Mouse (Mus musculus) lung, postnatal 0 days (tissue): ENCODE data around the gene Calm3. TPM values are rescaled to one million over a fixed set of nuclear protein-coding genes. Genes with fewer than 3 reads are reported as not detected.

Experiments
- ATAC-seq: fragments of 200-750 bp; cut with Nextera tagmentation; 2 replicates; pipeline ENCODE4 v1.8.0; 2017; ENCODE audit warnings: moderate library complexity
- DNase-seq: peaks from one replicate; pipeline ENCODE4 v3.0.0-alpha.2; 2016; ENCODE audit warnings: low spot score
- H3K27ac ChIP-seq: fragments of 300-500 bp; sonication (generic); 2 replicates; pipeline ENCODE4 v1.5.1; 2014; ENCODE audit warnings: antibody characterized with exemption, mild to moderate bottlenecking, low read length, mixed read lengths
- H3K27me3 ChIP-seq: fragments of 300-500 bp; sonication (generic); replicated peaks from 2 replicates; pipeline ENCODE4 v1.6.1; 2014; ENCODE audit warnings: low read length, mixed read lengths; ENCODE audit not compliant: insufficient read depth
- H3K36me3 ChIP-seq: fragments of 300-500 bp; sonication (generic); 2 replicates; pipeline ENCODE4 v1.6.1; 2014; ENCODE audit warnings: low read length, mixed read lengths; ENCODE audit not compliant: insufficient read depth
- H3K4me1 ChIP-seq: fragments of 300-500 bp; sonication (generic); 2 replicates; pipeline ENCODE4 v1.6.1; 2014; ENCODE audit warnings: antibody characterized with exemption, low read depth, low read length, mixed read lengths; ENCODE audit not compliant: insufficient read depth
- H3K4me2 ChIP-seq: fragments of 300-500 bp; sonication (generic); replicated peaks from 2 replicates; pipeline ENCODE4 v1.6.1; 2014; ENCODE audit warnings: low read depth, mild to moderate bottlenecking, low read length, moderate library complexity, mixed read lengths
- H3K4me3 ChIP-seq: fragments of 300-500 bp; sonication (generic); 2 replicates; pipeline ENCODE4 v1.5.1; 2014; ENCODE audit warnings: low read depth, low read length
- H3K9ac ChIP-seq: fragments of 300-500 bp; sonication (generic); replicated peaks from 2 replicates; pipeline ENCODE4 v1.6.1; 2014; ENCODE audit warnings: low read depth, mild to moderate bottlenecking
- H3K9me3 ChIP-seq: fragments of 300-500 bp; sonication (generic); 2 replicates; pipeline ENCODE4 v1.6.1; 2016; ENCODE audit warnings: low read length, mixed read lengths
- CTCF ChIP-seq: IDR thresholded peaks from 2 replicates; pipeline ENCODE4 v1.5.1; 2016; ENCODE audit warnings: antibody characterized with exemption, mild to moderate bottlenecking
- EP300 ChIP-seq: IDR thresholded peaks from 2 replicates; pipeline ENCODE4 v1.6.1; 2016; ENCODE audit warnings: antibody characterized with exemption, mild to moderate bottlenecking, control low read depth
- WGBS: fragments of 180-500 bp; shearing (Covaris S2); extraction: QIAGEN DNeasy Blood & Tissue Kit; methylation state at CpG from one replicate; pipeline ENCODE4 v1.1.7; 2014; 5-methylcytosine and 5-hydroxymethylcytosine counted together
- polyA plus RNA-seq: library from polyadenylated mRNA; unstranded; fragments of >200 nt; fragmentation: Nextera tagmentation; extraction: Ambion mirVana; gene quantifications from 2 replicates; pipeline ENCODE4 v1.2.1, GENCODE M21; 2015

Calm3 gene
- polyA plus RNA-seq, 1 experiment from 2014 or later = 63.6 TPM

DNA sequence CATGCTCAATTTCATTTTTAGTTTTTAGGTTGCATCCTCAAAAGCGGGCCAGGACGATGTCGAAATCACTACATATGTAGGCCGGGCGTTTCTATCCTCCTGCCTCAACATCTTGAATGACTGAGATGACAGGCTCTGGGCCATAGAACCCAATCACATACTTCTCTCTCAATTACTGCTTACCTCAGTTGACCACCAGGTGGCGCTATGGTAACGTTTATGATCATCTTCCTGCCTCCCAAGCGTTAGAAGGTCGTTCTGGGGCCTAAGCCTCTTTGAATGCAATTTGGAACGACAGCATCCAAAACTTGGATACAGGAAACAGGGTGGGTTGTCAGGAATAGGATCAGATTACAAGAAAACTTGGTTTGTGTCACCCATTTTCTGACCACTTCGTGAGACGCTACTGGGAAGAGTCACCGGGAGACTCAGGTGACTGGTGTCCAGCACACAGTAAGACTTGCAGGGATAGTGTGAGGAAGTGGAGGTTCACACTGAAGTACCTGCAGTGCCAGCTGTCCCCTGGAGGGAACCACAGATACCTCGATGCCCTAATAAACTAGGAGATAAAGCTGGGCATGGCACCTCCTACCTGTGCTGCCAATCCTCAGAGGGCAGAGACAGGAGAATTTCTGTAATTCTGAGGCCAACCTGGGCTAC is 8.2 kb upstream of the Calm3 start:
- Histone ChIP-seq H3K4me1 (no peaks in the 10 kb centered on the region), H3K36me3 (no peaks in the 10 kb centered on the region), H3K27ac (no peak overlapping the region), H3K4me2 (no peak overlapping the region), H3K9me3 (no peaks in the 10 kb centered on the region), H3K4me3 (no peak overlapping the region), H3K9ac (no peak overlapping the region), H3K27me3 (no peaks in the 10 kb centered on the region)
- DNase-seq = peak; percentile 85
- ATAC-seq = peak; percentile 74
- TF ChIP-seq EP300 (no peak), CTCF (peak; percentile 94)
- WGBS = 18% methylated on average over 14 of the region's 14 CpGs

DNA sequence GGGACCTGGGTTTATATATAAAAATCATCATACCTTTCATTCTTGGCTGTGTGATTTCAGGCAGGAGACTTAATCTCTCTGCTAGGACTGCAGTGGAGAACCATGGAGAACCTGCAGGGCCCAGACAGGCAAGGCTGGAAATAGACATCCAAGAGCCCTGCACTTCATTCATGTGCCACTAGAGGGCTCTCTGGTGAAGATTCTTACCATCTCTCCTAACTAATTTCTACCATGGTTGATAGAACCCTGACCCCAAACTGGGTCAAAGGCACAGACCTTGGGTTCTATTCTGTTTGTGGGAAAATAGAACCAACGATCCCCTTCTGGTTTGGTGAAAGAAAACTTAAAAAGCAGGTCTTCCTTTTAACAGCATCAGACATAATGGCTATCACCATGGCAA is 6.9 kb upstream of the Calm3 start:
- Histone ChIP-seq H3K9ac (no peak overlapping the region), H3K36me3 (no peaks in the 10 kb centered on the region), H3K9me3 (no peaks in the 10 kb centered on the region), H3K27ac (no peak overlapping the region), H3K4me2 (no peak overlapping the region), H3K4me3 (no peak overlapping the region), H3K27me3 (no peaks in the 10 kb centered on the region), H3K4me1 (no peaks in the 10 kb centered on the region)
- WGBS = 4% methylated on average over 1 of the region's 1 CpGs
- DNase-seq = peak; percentile 74
- TF ChIP-seq CTCF (peak; percentile 82), EP300 (no peak)
- no peak for ATAC-seq

DNA sequence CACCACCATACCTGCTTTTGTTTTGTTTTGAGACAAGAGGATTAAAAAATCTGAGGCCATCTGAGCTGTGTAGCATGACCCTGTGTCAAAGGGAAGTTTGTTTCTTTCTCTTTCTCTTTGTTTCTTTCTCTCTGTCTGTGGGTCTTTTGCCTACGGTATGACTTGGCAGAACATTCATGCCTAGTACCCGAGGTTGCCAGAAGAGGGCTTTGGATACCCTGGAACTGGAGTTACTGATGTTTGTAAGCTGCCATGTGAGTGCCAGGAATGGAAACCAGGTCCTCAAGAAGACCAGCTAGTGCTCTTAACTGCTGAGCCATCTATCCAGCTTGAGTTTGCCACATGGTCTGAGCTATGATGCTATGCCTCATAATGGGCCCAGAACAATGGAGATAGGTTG is 4.4 kb upstream of the Calm3 start:
- WGBS = 13% methylated on average over 2 of the region's 2 CpGs

DNA sequence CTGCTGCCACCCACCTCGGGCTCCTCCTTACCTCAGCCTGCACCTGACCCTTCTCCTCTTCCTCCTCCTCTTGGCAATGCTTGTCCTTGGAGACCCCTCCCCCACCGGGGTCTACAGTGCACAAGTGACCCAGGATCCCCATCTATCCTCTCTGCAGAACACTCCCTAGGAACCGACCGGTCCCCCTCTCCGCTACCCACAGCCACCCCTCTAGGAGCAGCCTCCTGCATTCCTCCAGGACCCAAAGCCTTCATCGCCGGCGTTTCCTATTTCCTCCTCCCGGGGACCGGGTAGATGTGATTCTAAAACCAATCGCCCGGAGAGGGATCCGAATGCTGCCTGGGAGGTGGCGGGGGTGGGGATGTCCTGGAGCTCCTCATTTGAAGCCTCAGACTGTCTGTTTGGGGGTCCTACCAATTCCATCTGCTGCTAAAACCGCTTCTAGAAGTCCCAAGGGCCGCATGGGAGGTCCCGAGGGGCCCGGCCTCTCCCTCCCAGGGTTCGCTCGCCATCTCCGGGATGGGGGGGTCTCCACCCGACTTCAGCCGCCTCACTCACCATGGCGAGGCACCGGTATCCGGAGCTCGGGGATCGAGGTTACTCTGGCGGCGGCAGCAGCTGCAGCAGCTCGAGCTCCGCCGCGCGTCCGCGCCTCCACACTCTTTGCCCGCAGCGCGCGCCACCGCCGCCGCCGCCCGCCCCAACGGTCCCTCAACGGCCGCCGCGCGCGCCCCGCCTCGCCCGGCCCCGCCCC is 454 bp downstream of the Calm3 start:
- H3K9me3 ChIP-seq = no peaks in the 10 kb centered on the region
- H3K4me1 ChIP-seq = peaks cover 16% of the 10 kb centered on the region
- no peak for TF ChIP-seq CTCF
- no peak for TF ChIP-seq EP300
- ATAC-seq = no peak
- H3K9ac ChIP-seq = peak overlapping the region; percentile 87
- peak overlapping the region; percentile 90 for H3K4me3 ChIP-seq
- H3K36me3 ChIP-seq = no peaks in the 10 kb centered on the region
- no peak for DNase-seq
- WGBS = under 1% methylated on average over 40 of the region's 57 CpGs
- peak overlapping the region; percentile 97 for H3K4me2 ChIP-seq
- H3K27ac ChIP-seq = peak overlapping the region; percentile 97
- H3K27me3 ChIP-seq = no peaks in the 10 kb centered on the region

More for the DNA sequence above, 4.4 kb upstream of the Calm3 start:
- DNase-seq = peak; percentile 4
- peak; percentile 26 for TF ChIP-seq CTCF
- no peak for TF ChIP-seq EP300
- Histone ChIP-seq H3K4me3 (no peak overlapping the region), H3K27ac (no peak overlapping the region), H3K4me1 (no peaks in the 10 kb centered on the region), H3K36me3 (no peaks in the 10 kb centered on the region), H3K9ac (no peak overlapping the region), H3K27me3 (no peaks in the 10 kb centered on the region), H3K4me2 (no peak overlapping the region), H3K9me3 (no peaks in the 10 kb centered on the region)
- ATAC-seq = no peak

DNA sequence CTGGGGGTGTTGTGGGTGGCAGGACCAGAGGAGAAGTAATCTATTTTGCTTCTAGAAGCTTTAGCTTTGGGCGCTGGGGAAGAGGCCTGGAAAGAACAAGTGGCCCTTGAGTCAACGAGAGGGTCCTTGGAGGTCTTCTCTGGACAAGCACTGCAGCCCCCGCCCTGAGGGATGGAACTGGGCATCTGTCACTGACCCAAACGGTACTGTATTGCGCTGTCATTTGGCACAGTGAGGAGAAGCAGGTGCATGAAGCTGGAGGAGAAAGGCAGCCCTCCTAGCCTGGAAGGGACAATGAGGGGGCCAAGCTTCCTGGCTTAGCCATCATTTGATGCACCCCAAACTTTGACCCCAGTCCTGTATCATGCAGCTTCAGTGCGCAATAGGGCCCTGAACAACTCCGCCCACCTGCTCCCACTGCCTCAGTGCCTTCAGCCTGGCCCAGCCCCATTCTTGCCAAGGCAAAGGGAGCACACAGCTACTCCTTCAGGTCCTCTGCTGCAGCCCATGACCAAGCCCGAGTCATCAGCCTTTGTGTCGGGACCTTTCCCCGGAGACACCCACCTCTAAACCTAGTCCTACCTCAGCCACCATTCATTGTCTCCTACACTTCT is 1.4 kb downstream of the Calm3 start:
- Histone ChIP-seq H3K4me1 (peaks cover 16% of the 10 kb centered on the region), H3K36me3 (peaks cover 7% of the 10 kb centered on the region; the same call in 1 of the 2 replicates), H3K4me2 (peak overlapping the region; percentile 97), H3K9me3 (no peaks in the 10 kb centered on the region), H3K9ac (peak overlapping the region; percentile 87; the same call in 1 of the 2 replicates), H3K4me3 (peak overlapping the region; percentile 90), H3K27ac (peak overlapping the region; percentile 97; the same call in 1 of the 2 replicates), H3K27me3 (no peaks in the 10 kb centered on the region)
- TF ChIP-seq EP300 (no peak), CTCF (no peak)
- DNase-seq (peak; percentile 19), ATAC-seq (no peak)
- WGBS = 43% methylated on average over 10 of the region's 10 CpGs

DNA sequence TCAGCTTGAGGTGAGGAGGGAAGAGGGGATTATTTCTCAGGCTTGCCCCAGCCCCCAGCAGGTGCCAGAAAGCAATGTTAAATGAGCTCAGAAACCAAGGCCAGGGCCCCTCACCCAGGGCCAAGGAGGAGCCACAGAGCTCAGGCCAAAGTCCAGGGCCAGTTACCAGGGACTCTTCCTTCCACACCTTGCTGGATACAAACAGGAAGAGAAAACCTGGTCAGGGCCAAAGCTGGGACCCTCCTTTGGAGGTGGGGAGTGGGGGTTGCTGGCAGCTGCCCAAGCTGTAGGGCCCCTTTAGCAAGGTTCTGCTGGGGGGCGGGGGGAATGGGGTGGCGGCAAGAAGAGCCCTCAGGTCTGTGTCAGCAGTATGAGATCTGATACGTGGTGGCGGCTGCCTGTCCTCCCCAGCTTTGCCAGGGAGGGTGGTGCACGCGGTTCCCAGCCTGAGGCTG is 2.0 kb downstream of the Calm3 start:
- Histone ChIP-seq H3K4me3 (peak overlapping the region; percentile 90; the same call in 1 of the 2 replicates), H3K4me2 (peak overlapping the region; percentile 97), H3K27me3 (no peaks in the 10 kb centered on the region), H3K27ac (0 out of 2 replicates have a peak overlapping the region, but pooled peaks have one; percentile 38), H3K9me3 (no peaks in the 10 kb centered on the region), H3K4me1 (peaks cover 16% of the 10 kb centered on the region), H3K36me3 (peaks cover 13% of the 10 kb centered on the region), H3K9ac (no peak overlapping the region)
- DNase-seq (no peak), ATAC-seq (no peak)
- WGBS = 32% methylated on average over 4 of the region's 6 CpGs
- TF ChIP-seq EP300 (no peak), CTCF (no peak)
